Mouse (Mus musculus): Measurements from ENCODE around the gene Ccdc124. TPM values are rescaled to one million over a fixed set of nuclear protein-coding genes. Genes with fewer than 3 reads are reported as not detected.

Gene Ccdc124
- polyA plus RNA-seq, 1 experiment from 2014 or later: 182 TPM

GRCm38 (mm10) chr8:70892022-70892895, 18.5 kb upstream of the Ccdc124 start, which contains the start of gene Slc5a5:
Gene Slc5a5, minus strand, starts transcription at chr8:70892757.
- no peak within 1 kb of the TSS for H3K27ac ChIP-seq (ENCODE audit: low read depth, low read length)
- peaks cover 35% of the 10 kb centered on the region for H3K27me3 ChIP-seq (replicated peaks; ENCODE audit: control insufficient read depth, insufficient read depth, low read length)
- peaks cover 35% of the 10 kb centered on the region for H3K36me3 ChIP-seq (ENCODE audit: control insufficient read depth, insufficient read depth, low read length)
- peak within 1 kb of the TSS; percentile 35 for H3K9ac ChIP-seq (ENCODE audit: low read length)
- ATAC-seq (no peak), DNase-seq (ENCODE audit: low spot score) (no peak)
- peak within 1 kb of the TSS; percentile 16 for H3K4me3 ChIP-seq (ENCODE audit: low read depth, low read length)
- WGBS: 3% methylated on average over 80 of the region's 80 CpGs
- H3K4me1 ChIP-seq (ENCODE audit: control insufficient read depth, insufficient read depth, low read length): peaks cover 7% of the 10 kb centered on the region
- peak within 1 kb of the TSS; percentile 28 for H3K4me2 ChIP-seq (ENCODE audit: low read length)
- no peaks in the 10 kb centered on the region for H3K9me3 ChIP-seq (replicated peaks; ENCODE audit: control insufficient read depth, low read length)

GRCm38 (mm10) chr8:70891356-70891755, 17.6 kb upstream of the Ccdc124 start:
- H3K4me1 ChIP-seq (ENCODE audit: control insufficient read depth, insufficient read depth, low read length): peaks cover 4% of the 10 kb centered on the region
- H3K9me3 ChIP-seq (replicated peaks; ENCODE audit: control insufficient read depth, low read length): no peaks in the 10 kb centered on the region
- H3K27ac ChIP-seq (ENCODE audit: low read depth, low read length): no peak overlapping the region
- ATAC-seq: no peak
- no peak overlapping the region for H3K9ac ChIP-seq (ENCODE audit: low read length)
- H3K4me2 ChIP-seq (ENCODE audit: low read length): no peak overlapping the region
- H3K4me3 ChIP-seq (ENCODE audit: low read depth, low read length): no peak overlapping the region
- peaks cover 35% of the 10 kb centered on the region for H3K27me3 ChIP-seq (replicated peaks; ENCODE audit: control insufficient read depth, insufficient read depth, low read length)
- WGBS: 13% methylated on average over 19 of the region's 21 CpGs
- no peak for DNase-seq (ENCODE audit: low spot score)
- peaks cover 35% of the 10 kb centered on the region for H3K36me3 ChIP-seq (ENCODE audit: control insufficient read depth, insufficient read depth, low read length)

GRCm38 (mm10) chr8:70890656-70891055, 16.9 kb upstream of the Ccdc124 start:
- H3K36me3 ChIP-seq (ENCODE audit: control insufficient read depth, insufficient read depth, low read length): peaks cover 29% of the 10 kb centered on the region
- ATAC-seq: no peak

GRCm38 (mm10) chr8:70887669-70888068, 13.9 kb upstream of the Ccdc124 start:
- no peak overlapping the region for H3K27ac ChIP-seq (ENCODE audit: low read depth, low read length)
- peak overlapping the region; percentile 30; the same call in 1 of the 2 replicates for H3K4me2 ChIP-seq (ENCODE audit: low read length)
- peaks cover 2% of the 10 kb centered on the region; the same call in 1 of the 2 replicates for H3K4me1 ChIP-seq (ENCODE audit: control insufficient read depth, insufficient read depth, low read length)
- 5% methylated on average over 15 of the region's 18 CpGs for WGBS
- 0 out of 2 replicates have a peak overlapping the region, but pooled peaks have one; percentile 32 for H3K9ac ChIP-seq (ENCODE audit: low read length)
- H3K27me3 ChIP-seq (replicated peaks; ENCODE audit: control insufficient read depth, insufficient read depth, low read length): peaks cover 24% of the 10 kb centered on the region
- no peak overlapping the region for H3K4me3 ChIP-seq (ENCODE audit: low read depth, low read length)
- no peaks in the 10 kb centered on the region for H3K36me3 ChIP-seq (ENCODE audit: control insufficient read depth, insufficient read depth, low read length)
- ATAC-seq (peak; percentile 37), DNase-seq (ENCODE audit: low spot score) (peak; percentile 48)
- H3K9me3 ChIP-seq (replicated peaks; ENCODE audit: control insufficient read depth, low read length): no peaks in the 10 kb centered on the region

More at GRCm38 (mm10) chr8:70890656-70891055, 16.9 kb upstream of the Ccdc124 start:
- no peaks in the 10 kb centered on the region for H3K9me3 ChIP-seq (replicated peaks; ENCODE audit: control insufficient read depth, low read length)
- H3K27ac ChIP-seq (ENCODE audit: low read depth, low read length): no peak overlapping the region
- DNase-seq (ENCODE audit: low spot score): no peak
- 89% methylated on average over 5 of the region's 5 CpGs for WGBS
- H3K4me2 ChIP-seq (ENCODE audit: low read length): no peak overlapping the region
- H3K4me1 ChIP-seq (ENCODE audit: control insufficient read depth, insufficient read depth, low read length): peaks cover 2% of the 10 kb centered on the region; the same call in 1 of the 2 replicates
- no peak overlapping the region for H3K4me3 ChIP-seq (ENCODE audit: low read depth, low read length)
- H3K9ac ChIP-seq (ENCODE audit: low read length): no peak overlapping the region
- H3K27me3 ChIP-seq (replicated peaks; ENCODE audit: control insufficient read depth, insufficient read depth, low read length): peaks cover 35% of the 10 kb centered on the region

GRCm38 (mm10) chr8:70885612-70886011, 11.9 kb upstream of the Ccdc124 start:
- Histone ChIP-seq H3K27me3 (replicated peaks; ENCODE audit: control insufficient read depth, insufficient read depth, low read length) (peaks cover 3% of the 10 kb centered on the region), H3K9me3 (replicated peaks; ENCODE audit: control insufficient read depth, low read length) (no peaks in the 10 kb centered on the region), H3K4me1 (ENCODE audit: control insufficient read depth, insufficient read depth, low read length) (no peaks in the 10 kb centered on the region), H3K36me3 (ENCODE audit: control insufficient read depth, insufficient read depth, low read length) (no peaks in the 10 kb centered on the region), H3K27ac (ENCODE audit: low read depth, low read length) (no peak overlapping the region), H3K9ac (ENCODE audit: low read length) (no peak overlapping the region), H3K4me2 (ENCODE audit: low read length) (no peak overlapping the region), H3K4me3 (ENCODE audit: low read depth, low read length) (no peak overlapping the region)
- WGBS: 15% methylated on average over 12 of the region's 12 CpGs
- DNase-seq (ENCODE audit: low spot score) (no peak), ATAC-seq (no peak)

GRCm38 (mm10) chr8:70884683-70885082, 10.9 kb upstream of the Ccdc124 start:
- Histone ChIP-seq H3K9me3 (replicated peaks; ENCODE audit: control insufficient read depth, low read length) (no peaks in the 10 kb centered on the region), H3K4me3 (ENCODE audit: low read depth, low read length) (no peak overlapping the region), H3K9ac (ENCODE audit: low read length) (no peak overlapping the region), H3K27ac (ENCODE audit: low read depth, low read length) (no peak overlapping the region), H3K27me3 (replicated peaks; ENCODE audit: control insufficient read depth, insufficient read depth, low read length) (no peaks in the 10 kb centered on the region), H3K4me1 (ENCODE audit: control insufficient read depth, insufficient read depth, low read length) (no peaks in the 10 kb centered on the region), H3K36me3 (ENCODE audit: control insufficient read depth, insufficient read depth, low read length) (no peaks in the 10 kb centered on the region), H3K4me2 (ENCODE audit: low read length) (no peak overlapping the region)
- ATAC-seq (no peak), DNase-seq (ENCODE audit: low spot score) (no peak)
- 89% methylated on average over 10 of the region's 10 CpGs for WGBS

- Histone ChIP-seq H3K4me1 (ENCODE audit: control insufficient read depth, insufficient read depth, low read length) (no peaks in the 10 kb centered on the region; the same call in 1 of the 2 replicates), H3K4me2 (ENCODE audit: low read length) (no peak overlapping the region), H3K9me3 (replicated peaks; ENCODE audit: control insufficient read depth, low read length) (no peaks in the 10 kb centered on the region), H3K9ac (ENCODE audit: low read length) (no peak overlapping the region), H3K4me3 (ENCODE audit: low read depth, low read length) (no peak overlapping the region), H3K36me3 (ENCODE audit: control insufficient read depth, insufficient read depth, low read length) (no peaks in the 10 kb centered on the region), H3K27ac (ENCODE audit: low read depth, low read length) (no peak overlapping the region), H3K27me3 (replicated peaks; ENCODE audit: control insufficient read depth, insufficient read depth, low read length) (no peaks in the 10 kb centered on the region)
- 82% methylated on average over 4 of the region's 4 CpGs for WGBS
- DNase-seq (ENCODE audit: low spot score) (no peak), ATAC-seq (no peak)
Measured at GRCm38 (mm10) chr8:70884186-70884585, 10.5 kb upstream of the Ccdc124 start.

- Histone ChIP-seq H3K27ac (ENCODE audit: low read depth, low read length) (no peak overlapping the region), H3K9ac (ENCODE audit: low read length) (no peak overlapping the region), H3K4me2 (ENCODE audit: low read length) (no peak overlapping the region), H3K4me3 (ENCODE audit: low read depth, low read length) (no peak overlapping the region), H3K9me3 (replicated peaks; ENCODE audit: control insufficient read depth, low read length) (no peaks in the 10 kb centered on the region), H3K4me1 (ENCODE audit: control insufficient read depth, insufficient read depth, low read length) (no peaks in the 10 kb centered on the region; the same call in 1 of the 2 replicates), H3K36me3 (ENCODE audit: control insufficient read depth, insufficient read depth, low read length) (no peaks in the 10 kb centered on the region), H3K27me3 (replicated peaks; ENCODE audit: control insufficient read depth, insufficient read depth, low read length) (no peaks in the 10 kb centered on the region)
- WGBS: 28% methylated on average over 11 of the region's 11 CpGs
- DNase-seq (ENCODE audit: low spot score) (no peak), ATAC-seq (no peak)
Measured at GRCm38 (mm10) chr8:70880546-70880945, 6.8 kb upstream of the Ccdc124 start.

- H3K9ac ChIP-seq (ENCODE audit: low read length): no peak overlapping the region
- WGBS: 9% methylated on average over 4 of the region's 4 CpGs
- ATAC-seq: peak; percentile 43; the same call in 1 of the 2 replicates
Measured at GRCm38 (mm10) chr8:70880126-70880525, 6.4 kb upstream of the Ccdc124 start.

More at GRCm38 (mm10) chr8:70880126-70880525, 6.4 kb upstream of the Ccdc124 start:
- no peaks in the 10 kb centered on the region for H3K9me3 ChIP-seq (replicated peaks; ENCODE audit: control insufficient read depth, low read length)
- H3K27ac ChIP-seq (ENCODE audit: low read depth, low read length): no peak overlapping the region
- no peak overlapping the region for H3K4me2 ChIP-seq (ENCODE audit: low read length)
- H3K36me3 ChIP-seq (ENCODE audit: control insufficient read depth, insufficient read depth, low read length): no peaks in the 10 kb centered on the region
- H3K4me1 ChIP-seq (ENCODE audit: control insufficient read depth, insufficient read depth, low read length): no peaks in the 10 kb centered on the region; the same call in 1 of the 2 replicates
- no peak overlapping the region for H3K4me3 ChIP-seq (ENCODE audit: low read depth, low read length)
- no peaks in the 10 kb centered on the region for H3K27me3 ChIP-seq (replicated peaks; ENCODE audit: control insufficient read depth, insufficient read depth, low read length)
- no peak for DNase-seq (ENCODE audit: low spot score)
